Mouse (Mus musculus): Measurements from ENCODE around the gene Krt32. TPM values are rescaled to one million over a fixed set of nuclear protein-coding genes. Genes with fewer than 3 reads are reported as not detected.

Gene Krt32
- polyA plus RNA-seq (2012; ENCODE audit: insufficient read depth, insufficient read length, low replicate concordance, missing spikeins) = not detected in 2 replicates

GRCm38 (mm10) chr11:100087861-100088260 lies at the start of gene Krt32:
Krt32 (minus strand) TSS chr11:100088226.
- Histone ChIP-seq H3K4me3 (ENCODE audit: insufficient read depth, low read depth, low read length) (no peak within 1 kb of the TSS), H3K27ac (ENCODE audit: insufficient read depth, low read depth, low read length) (no peak within 1 kb of the TSS), H3K4me1 (ENCODE audit: control insufficient read depth, insufficient read depth, low read length) (no peaks in the 10 kb centered on the region)
- WGBS = 94% methylated on average over 10 of the region's 10 CpGs
- TF ChIP-seq POLR2A (IDR thresholded peaks at IDR 0.05; ENCODE audit: insufficient read depth, low read depth, low read length) = no peak
- no peak for TF ChIP-seq CTCF (IDR thresholded peaks at IDR 0.05; ENCODE audit: insufficient read depth, low read depth, low read length)

DNA sequence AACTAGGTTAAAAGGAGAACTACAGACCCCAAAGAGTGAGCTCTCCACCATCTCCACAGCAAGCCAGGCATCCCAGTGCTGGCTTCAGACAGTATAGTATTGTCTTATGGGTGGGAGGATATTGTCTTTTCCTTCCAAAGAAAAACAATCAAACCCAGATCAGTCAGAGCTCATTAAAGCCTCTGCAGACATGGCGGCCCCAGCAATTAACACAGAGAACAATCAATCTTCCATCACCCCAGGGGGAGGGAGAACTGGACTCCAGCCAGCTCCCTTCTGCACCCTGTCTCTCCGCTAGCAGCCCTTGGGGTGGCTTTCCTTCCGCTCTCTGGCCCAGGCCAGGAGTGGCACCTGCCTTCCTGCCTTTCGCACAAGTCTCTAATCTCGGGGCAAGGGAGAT lies 49.7 kb upstream of the Krt32 start:
- TF ChIP-seq CTCF (IDR thresholded peaks at IDR 0.05; ENCODE audit: insufficient read depth, low read depth, low read length) = no peak
- TF ChIP-seq POLR2A (IDR thresholded peaks at IDR 0.05; ENCODE audit: insufficient read depth, low read depth, low read length) = no peak
- H3K27ac ChIP-seq (ENCODE audit: insufficient read depth, low read depth, low read length) = no peak overlapping the region
- no peak overlapping the region for H3K4me3 ChIP-seq (ENCODE audit: insufficient read depth, low read depth, low read length)
- H3K4me1 ChIP-seq (ENCODE audit: control insufficient read depth, insufficient read depth, low read length) = peaks cover 2% of the 10 kb centered on the region; the same call in 1 of the 2 replicates
- WGBS = 72% methylated on average over 5 of the region's 5 CpGs

DNA sequence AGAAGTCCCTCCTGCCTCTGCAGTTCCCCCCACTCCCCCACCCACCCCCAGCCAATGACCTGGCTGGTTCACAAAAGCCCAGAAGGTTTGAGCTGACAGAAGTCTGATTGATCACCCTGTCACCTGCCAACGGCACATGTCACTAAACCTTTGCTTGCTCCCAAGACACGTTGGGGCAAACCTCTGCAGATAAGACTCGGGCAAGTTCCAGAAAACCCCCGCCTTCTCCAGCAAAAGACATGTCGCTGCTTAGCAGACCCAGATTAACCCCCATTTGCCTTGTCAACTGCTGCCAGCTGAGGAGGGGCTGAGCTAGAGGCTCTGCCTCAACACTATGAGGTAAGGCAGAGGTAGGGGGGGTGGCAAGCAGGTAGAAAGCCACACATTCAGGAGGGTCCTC lies 48.5 kb upstream of the Krt32 start:
- TF ChIP-seq CTCF (IDR thresholded peaks at IDR 0.05; ENCODE audit: insufficient read depth, low read depth, low read length) (no peak), POLR2A (IDR thresholded peaks at IDR 0.05; ENCODE audit: insufficient read depth, low read depth, low read length) (no peak)
- H3K27ac ChIP-seq (ENCODE audit: insufficient read depth, low read depth, low read length) = no peak overlapping the region
- WGBS = 65% methylated on average over 5 of the region's 5 CpGs
- peaks cover 7% of the 10 kb centered on the region; the same call in 1 of the 2 replicates for H3K4me1 ChIP-seq (ENCODE audit: control insufficient read depth, insufficient read depth, low read length)
- no peak overlapping the region for H3K4me3 ChIP-seq (ENCODE audit: insufficient read depth, low read depth, low read length)

GRCm38 (mm10) chr11:100135731-100136130 lies 47.7 kb upstream of the Krt32 start, which contains the start of gene Krt15:
Krt15 (minus strand) TSS chr11:100135928.
- peaks cover 7% of the 10 kb centered on the region; the same call in 1 of the 2 replicates for H3K4me1 ChIP-seq (ENCODE audit: control insufficient read depth, insufficient read depth, low read length)
- WGBS = 72% methylated on average over 7 of the region's 7 CpGs
- TF ChIP-seq CTCF (IDR thresholded peaks at IDR 0.05; ENCODE audit: insufficient read depth, low read depth, low read length) (no peak), POLR2A (IDR thresholded peaks at IDR 0.05; ENCODE audit: insufficient read depth, low read depth, low read length) (no peak)
- H3K4me3 ChIP-seq (ENCODE audit: insufficient read depth, low read depth, low read length) = no peak within 1 kb of the TSS
- H3K27ac ChIP-seq (ENCODE audit: insufficient read depth, low read depth, low read length) = no peak within 1 kb of the TSS

- Histone ChIP-seq H3K4me3 (ENCODE audit: insufficient read depth, low read depth, low read length) (no peak overlapping the region), H3K4me1 (ENCODE audit: control insufficient read depth, insufficient read depth, low read length) (no peaks in the 10 kb centered on the region), H3K27ac (ENCODE audit: insufficient read depth, low read depth, low read length) (no peak overlapping the region)
- no peak for TF ChIP-seq POLR2A (IDR thresholded peaks at IDR 0.05; ENCODE audit: insufficient read depth, low read depth, low read length)
- no peak for TF ChIP-seq CTCF (IDR thresholded peaks at IDR 0.05; ENCODE audit: insufficient read depth, low read depth, low read length)
- 89% methylated on average over 7 of the region's 7 CpGs for WGBS
These were observed 36.9 kb upstream of the Krt32 start for GRCm38 (mm10) chr11:100124901-100125300.

DNA sequence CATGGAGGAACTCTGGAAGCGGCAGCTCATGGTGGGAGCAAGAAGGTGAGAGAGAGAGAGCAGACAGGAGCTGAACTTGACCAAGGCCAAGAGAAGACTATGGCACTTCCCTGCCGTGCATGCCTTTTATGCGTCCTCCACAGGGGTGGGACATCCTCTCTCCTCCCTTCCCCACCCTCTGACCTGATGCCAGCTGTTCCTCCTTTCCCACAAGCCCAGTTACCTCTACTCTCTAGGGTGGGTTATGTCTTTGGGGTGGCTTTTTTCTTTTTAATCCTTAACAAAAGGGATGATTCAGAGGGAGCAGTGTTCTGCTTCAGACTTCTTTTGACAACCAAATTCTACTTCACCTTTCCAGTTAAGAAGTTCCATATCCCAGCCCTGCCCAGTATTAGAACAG lies 33.4 kb upstream of the Krt32 start, which contains the start of gene Krt13:
Gene Krt13, minus strand, starts transcription at position 101 of the 400 bp plus-strand sequence.
- TF ChIP-seq POLR2A (IDR thresholded peaks at IDR 0.05; ENCODE audit: insufficient read depth, low read depth, low read length) (no peak), CTCF (IDR thresholded peaks at IDR 0.05; ENCODE audit: insufficient read depth, low read depth, low read length) (no peak)
- Histone ChIP-seq H3K4me3 (ENCODE audit: insufficient read depth, low read depth, low read length) (no peak within 1 kb of the TSS), H3K4me1 (ENCODE audit: control insufficient read depth, insufficient read depth, low read length) (no peaks in the 10 kb centered on the region), H3K27ac (ENCODE audit: insufficient read depth, low read depth, low read length) (no peak within 1 kb of the TSS)
- 77% methylated on average over 3 of the region's 3 CpGs for WGBS

GRCm38 (mm10) chr11:100120331-100120730 lies 32.3 kb upstream of the Krt32 start:
- no peaks in the 10 kb centered on the region for H3K4me1 ChIP-seq (ENCODE audit: control insufficient read depth, insufficient read depth, low read length)
- H3K4me3 ChIP-seq (ENCODE audit: insufficient read depth, low read depth, low read length) = no peak overlapping the region
- WGBS = 88% methylated on average over 5 of the region's 5 CpGs
- TF ChIP-seq CTCF (IDR thresholded peaks at IDR 0.05; ENCODE audit: insufficient read depth, low read depth, low read length) (no peak), POLR2A (IDR thresholded peaks at IDR 0.05; ENCODE audit: insufficient read depth, low read depth, low read length) (no peak)
- no peak overlapping the region for H3K27ac ChIP-seq (ENCODE audit: insufficient read depth, low read depth, low read length)

DNA sequence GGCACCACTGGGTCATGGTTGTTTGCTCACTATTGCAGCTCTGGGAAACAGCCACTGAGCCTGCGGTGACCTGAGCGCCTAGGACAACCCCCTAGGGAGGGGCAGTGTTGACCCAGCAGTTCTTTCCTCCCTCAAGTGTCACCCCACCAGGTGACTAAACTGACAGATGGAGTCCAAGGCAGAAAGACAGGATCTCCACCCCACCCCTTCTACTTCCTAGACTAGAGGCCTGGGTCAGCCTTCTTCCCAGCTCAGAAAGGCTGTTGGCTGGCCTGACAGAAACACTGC lies 25.7 kb upstream of the Krt32 start:
- Histone ChIP-seq H3K4me1 (ENCODE audit: control insufficient read depth, insufficient read depth, low read length) (no peaks in the 10 kb centered on the region), H3K27ac (ENCODE audit: insufficient read depth, low read depth, low read length) (no peak overlapping the region), H3K4me3 (ENCODE audit: insufficient read depth, low read depth, low read length) (no peak overlapping the region)
- WGBS = 83% methylated on average over 2 of the region's 2 CpGs
- no peak for TF ChIP-seq POLR2A (IDR thresholded peaks at IDR 0.05; ENCODE audit: insufficient read depth, low read depth, low read length)
- no peak for TF ChIP-seq CTCF (IDR thresholded peaks at IDR 0.05; ENCODE audit: insufficient read depth, low read depth, low read length)

DNA sequence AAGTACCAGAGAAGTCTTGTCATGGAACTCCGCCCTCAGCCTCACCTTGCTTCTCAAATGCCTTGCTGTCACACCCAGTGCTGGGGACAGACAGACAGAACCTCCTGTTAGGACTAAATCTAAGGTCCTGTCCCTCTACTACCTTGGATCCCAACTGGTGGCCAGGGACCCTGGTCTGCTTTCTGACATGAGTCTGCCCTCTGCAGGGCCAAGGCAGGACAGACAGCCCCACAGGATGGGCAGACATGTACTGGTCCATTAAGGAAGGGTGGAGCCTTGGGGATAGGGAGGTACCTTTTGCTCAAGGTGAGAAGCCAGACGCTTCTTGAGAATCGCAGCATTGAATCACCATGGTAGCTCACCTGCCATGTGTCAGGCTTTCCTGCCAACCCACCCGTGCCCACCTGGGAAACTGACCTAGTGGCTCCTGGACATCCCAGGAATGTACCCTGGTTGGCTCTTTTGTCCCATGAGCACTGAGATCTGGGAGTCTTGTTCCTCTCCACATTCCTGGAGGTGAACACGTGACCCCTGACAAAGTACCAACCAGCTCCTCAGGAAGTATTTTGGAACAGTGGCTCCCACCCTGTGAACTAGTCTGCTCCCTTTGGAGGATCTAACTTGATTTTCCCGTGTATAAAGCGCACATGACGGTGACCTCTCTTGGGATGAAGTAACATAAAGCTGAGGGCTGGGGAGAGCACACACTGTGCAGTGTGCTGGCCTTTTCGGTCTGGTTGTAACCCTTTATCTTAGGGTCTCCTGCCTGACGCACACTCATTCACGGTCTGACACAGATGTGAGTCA lies 25.1 kb upstream of the Krt32 start:
- no peak overlapping the region for H3K27ac ChIP-seq (ENCODE audit: insufficient read depth, low read depth, low read length)
- no peaks in the 10 kb centered on the region for H3K4me1 ChIP-seq (ENCODE audit: control insufficient read depth, insufficient read depth, low read length)
- WGBS = 88% methylated on average over 11 of the region's 11 CpGs
- no peak overlapping the region for H3K4me3 ChIP-seq (ENCODE audit: insufficient read depth, low read depth, low read length)
- no peak for TF ChIP-seq CTCF (IDR thresholded peaks at IDR 0.05; ENCODE audit: insufficient read depth, low read depth, low read length)
- no peak for TF ChIP-seq POLR2A (IDR thresholded peaks at IDR 0.05; ENCODE audit: insufficient read depth, low read depth, low read length)

All from olfactory bulb, adult 2 months (tissue).